Mouse (Mus musculus): ENCODE measurements around the gene Atp1a3. TPM values are rescaled to one million over a fixed set of nuclear protein-coding genes. Genes with fewer than 3 reads are reported as not detected.

The Atp1a3 gene
- total RNA-seq, 2 experiments from 2014 or later = 0.21 to 0.42 TPM

DNA sequence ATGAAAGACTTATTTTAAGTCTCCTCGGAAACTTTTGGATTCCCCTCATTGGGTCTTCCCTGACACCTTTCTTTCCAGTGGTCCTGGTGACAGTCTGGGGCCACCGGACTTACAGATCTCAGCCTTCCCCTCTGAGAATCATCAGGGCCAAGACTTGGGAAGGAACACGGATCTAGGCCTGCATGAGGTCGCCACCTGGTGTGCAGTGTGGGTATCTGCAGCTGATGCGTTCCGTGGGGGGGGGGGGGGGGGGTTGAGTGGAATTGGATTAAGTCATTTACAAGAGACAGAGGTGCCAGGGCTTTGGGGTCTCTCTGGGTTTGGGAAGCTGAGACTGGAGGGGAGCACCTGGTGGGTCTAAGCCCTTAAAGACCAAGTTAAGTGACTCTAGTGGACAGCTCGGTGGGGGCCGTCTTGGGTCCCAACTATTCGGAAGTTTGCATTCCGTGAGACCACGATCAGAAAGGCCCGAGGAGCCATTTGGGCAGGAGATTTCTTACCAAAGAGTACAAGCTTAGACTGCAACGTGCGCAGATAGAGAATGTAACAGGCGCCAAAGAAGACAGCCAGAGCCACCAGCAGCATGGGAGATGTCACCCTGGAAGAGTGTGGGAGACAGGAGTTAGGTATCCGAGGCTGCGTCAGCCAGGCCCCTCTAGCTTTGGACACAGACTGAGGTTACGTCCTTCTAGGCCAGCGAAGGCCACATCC, 34.3 kb downstream of the Atp1a3 start:
- DNase-seq = peak; percentile 34
- intact Hi-C loops (cut with DNase I; ENCODE audit: low total_unique reads) = no loop called here

DNA sequence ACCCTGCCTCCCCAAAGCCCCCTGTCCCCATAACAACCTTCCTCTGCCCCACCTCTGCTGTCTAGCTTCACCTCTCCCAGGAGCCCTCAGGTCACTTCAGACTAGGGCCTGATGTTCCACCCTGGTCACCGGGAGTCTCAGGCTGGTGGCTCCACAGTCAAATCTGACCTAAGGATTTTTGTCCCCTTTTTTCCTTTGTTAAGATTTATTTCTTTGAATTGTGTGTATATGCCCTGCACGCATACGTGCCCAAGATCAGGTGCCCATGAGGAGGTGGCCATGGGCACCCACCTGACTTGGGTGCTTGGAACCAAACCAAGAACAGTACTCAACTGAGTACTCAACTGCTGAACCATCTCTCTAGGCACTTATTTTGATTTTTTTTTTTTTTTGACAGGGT, 35.4 kb downstream of the Atp1a3 start:
- intact Hi-C loops (cut with DNase I; ENCODE audit: low total_unique reads) = no loop called here
- DNase-seq = no peak

DNA sequence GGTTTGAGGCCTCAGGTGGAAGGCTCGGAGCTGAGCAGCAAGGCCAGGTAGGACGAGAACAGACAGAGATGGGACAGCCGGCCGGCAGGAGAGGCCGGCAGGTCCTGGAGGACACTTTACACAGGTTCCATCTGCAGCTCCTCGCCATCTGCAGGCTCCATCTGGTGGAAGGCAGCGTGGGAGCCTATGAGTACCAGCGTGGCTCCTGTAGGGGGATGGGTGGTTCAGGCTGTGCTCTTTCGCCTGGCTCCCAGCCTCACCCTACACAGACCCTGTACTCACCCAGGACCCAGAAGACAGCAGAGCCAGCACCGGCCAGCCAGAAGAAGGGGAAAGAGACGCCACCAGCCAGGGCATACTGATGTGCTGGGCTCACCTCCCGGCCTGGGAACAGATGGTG, 36.0 kb downstream of the Atp1a3 start:
- DNase-seq = no peak
- intact Hi-C loops (cut with DNase I; ENCODE audit: low total_unique reads) = no loop called here

- DNase-seq = no peak
- intact Hi-C loops (cut with DNase I; ENCODE audit: low total_unique reads) = no loop called here
These were observed 37.3 kb downstream of the Atp1a3 start for GRCm38 (mm10) chr7:24968463-24968862.

DNA sequence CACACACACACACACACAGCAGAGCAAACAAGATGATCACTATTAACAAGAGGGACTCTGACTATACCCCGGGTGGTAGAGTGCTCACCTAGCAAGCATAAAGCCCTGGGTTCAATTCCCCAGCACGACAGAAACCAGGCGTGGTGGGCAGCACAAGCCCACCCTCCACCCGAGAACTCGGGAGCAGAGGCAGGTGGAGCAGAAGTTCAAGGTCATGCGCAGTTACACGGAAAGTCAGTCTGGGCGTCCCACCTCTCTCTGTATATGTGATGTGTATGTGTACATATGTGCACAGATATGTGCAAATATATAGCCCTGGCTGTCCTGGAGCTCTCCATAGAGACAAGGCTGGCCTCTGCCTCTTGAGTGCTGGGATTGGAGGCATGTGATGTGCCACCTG, 37.8 kb downstream of the Atp1a3 start:
- no peak for DNase-seq
- intact Hi-C loops (cut with DNase I; ENCODE audit: low total_unique reads) = no loop called here

DNA sequence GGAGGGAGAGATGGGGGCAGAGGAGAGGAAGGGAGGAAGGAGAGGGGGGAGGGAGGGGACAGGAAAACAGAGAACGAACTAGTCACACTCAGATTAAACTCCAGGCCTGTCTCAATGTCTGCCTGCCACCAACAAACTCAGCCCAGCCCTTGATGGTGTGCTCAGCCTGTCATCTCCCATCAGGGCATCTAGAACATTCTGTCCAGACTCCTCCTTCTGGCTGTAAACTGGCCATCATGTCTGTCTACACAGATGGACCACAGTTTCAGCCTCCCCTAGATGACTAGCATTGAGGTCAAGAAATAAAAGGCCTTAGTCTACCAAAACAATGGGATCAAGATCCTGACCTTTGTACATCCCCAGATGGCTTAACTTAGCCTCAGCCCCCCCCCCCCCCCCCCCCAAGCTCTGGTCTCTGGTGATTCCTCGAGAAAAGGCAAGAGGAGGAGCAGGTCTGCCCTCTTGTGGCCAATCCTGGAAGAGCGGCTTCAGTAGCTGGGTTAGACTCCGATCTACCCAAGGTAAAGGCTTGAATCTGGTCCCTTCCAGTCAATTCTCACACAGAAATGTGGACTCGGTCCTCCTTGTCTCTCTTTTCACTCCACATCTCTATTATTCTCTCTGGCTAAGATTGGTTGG, 40.7 kb downstream of the Atp1a3 start:
- intact Hi-C loops (cut with DNase I; ENCODE audit: low total_unique reads) = no loop called here
- DNase-seq = peak; percentile 69

DNA sequence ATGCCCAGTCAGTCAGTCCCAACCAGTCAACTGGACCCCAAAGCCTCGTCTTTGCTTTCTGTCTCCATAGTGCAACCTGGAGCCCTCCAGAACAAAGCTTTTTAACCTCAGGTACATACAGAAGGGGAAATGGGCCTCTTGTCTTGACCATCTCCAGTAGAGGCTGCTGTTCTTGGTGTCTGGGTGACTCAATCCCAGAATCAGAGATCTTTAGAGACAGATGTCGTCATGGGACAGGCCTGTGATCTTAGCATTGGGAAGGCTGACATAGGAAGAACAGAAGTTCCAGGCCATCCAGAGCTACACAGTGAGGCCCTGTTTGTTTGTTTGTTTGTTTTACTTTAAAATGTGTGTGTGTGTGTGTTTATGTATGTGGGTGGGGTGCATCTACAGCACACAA, 41.5 kb downstream of the Atp1a3 start:
- DNase-seq = no peak
- intact Hi-C loops (cut with DNase I; ENCODE audit: low total_unique reads) = no loop called here

- intact Hi-C loops (cut with DNase I; ENCODE audit: low total_unique reads) = no loop called here
- DNase-seq = no peak
These were observed 50.5 kb downstream of the Atp1a3 start for GRCm38 (mm10) chr7:24955226-24955625.

DNA sequence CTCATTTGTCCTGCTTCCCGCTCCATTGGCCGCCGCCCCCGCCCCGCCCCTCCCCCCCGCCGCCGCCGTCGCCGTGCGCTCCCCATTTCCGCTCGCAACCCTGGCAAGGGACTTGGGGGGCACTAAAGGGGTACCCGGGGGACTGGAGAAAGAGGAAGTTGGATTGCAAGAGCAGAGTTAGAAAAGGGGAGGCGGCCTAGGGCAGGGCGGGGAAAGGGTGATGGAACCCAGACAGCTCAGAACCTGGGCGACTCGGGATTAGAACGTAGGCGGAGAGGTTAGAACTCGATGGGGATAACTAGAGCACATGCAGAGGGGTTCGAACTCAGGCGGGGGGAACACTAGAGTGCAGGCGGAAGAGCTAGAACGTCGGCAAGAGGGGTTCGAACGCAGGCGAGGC, 51.3 kb downstream of the Atp1a3 start:
- DNase-seq = no peak
- intact Hi-C loops (cut with DNase I; ENCODE audit: low total_unique reads) = loop anchor here (5.0 kb wide), 1 partner anchor 62 kb away; no protein-coding TSS in a partner anchor

- intact Hi-C loops (cut with DNase I; ENCODE audit: low total_unique reads) = loop anchor here (5.0 kb wide), 1 partner anchor 62 kb away; no protein-coding TSS in a partner anchor
- DNase-seq = no peak
These were observed 51.8 kb downstream of the Atp1a3 start for GRCm38 (mm10) chr7:24953966-24954365.

- intact Hi-C loops (cut with DNase I; ENCODE audit: low total_unique reads) = loop anchor here (5.0 kb wide), 1 partner anchor 58 kb away; no protein-coding TSS in a partner anchor
- peak; percentile 73 for DNase-seq
These were observed 55.7 kb downstream of the Atp1a3 start for GRCm38 (mm10) chr7:24949958-24950623.

DNA sequence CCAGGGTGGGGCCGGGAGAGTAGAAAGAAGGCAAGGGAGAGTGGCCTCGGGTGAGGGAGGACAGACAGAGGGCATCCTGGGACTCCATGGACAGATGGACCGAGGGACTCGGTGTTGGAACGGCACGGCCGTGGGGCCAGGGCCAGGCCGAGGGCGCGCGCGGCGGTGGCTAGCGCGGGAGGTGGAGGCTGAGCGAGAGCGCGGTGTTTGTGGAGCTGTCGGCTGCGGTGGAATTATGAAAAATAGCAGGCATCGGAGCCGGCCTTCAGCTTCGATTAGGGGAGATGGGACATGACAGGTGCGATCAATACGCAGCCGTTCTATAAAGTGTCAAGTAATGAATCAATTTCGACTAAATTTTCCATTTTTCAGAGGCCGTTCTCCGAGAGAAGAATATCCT, 57.0 kb downstream of the Atp1a3 start:
- DNase-seq = no peak
- intact Hi-C loops (cut with DNase I; ENCODE audit: low total_unique reads) = no loop called here

DNA sequence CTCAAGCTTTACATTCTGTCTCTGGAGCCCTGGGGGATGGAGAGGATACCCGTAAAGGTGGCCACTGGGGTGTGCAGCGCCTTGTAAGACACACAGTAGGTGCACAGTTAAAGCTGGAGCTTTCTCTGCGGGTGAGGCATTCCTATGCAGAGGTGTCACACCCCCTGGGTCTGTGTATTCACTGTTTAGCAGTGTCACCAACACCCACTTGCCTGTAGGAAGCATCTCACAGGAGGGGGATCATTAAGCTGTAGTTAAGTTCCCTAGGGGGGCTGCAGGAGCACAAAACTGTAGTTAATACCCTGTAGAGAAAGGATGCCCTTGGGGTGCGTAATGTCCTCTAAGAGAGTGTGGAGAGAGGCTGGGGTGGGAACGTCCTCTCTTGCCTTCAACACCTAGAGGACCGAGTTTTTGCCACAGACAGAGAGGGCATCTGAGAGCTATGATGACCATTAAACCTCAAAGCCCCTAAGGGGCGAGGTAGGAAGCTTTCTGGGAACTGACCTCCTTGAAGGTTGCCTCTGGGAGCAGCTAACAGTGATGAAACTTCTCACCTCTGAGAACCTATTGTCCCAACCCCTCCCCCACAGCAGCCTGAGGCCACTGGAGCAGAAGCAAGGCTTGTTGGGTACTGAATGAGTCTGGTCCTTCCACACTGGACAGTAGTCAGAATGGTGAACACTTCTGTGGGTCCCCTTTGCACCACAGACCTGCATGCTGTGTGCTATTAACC, 58.3 kb downstream of the Atp1a3 start:
- DNase-seq = no peak
- intact Hi-C loops (cut with DNase I; ENCODE audit: low total_unique reads) = no loop called here

- intact Hi-C loops (cut with DNase I; ENCODE audit: low total_unique reads) = no loop called here
- DNase-seq = no peak
These were observed 61.4 kb downstream of the Atp1a3 start, which contains the start of gene Gm4881 for GRCm38 (mm10) chr7:24944257-24944950. Gene Gm4881, minus strand, starts transcription at chr7:24944494.

DNA sequence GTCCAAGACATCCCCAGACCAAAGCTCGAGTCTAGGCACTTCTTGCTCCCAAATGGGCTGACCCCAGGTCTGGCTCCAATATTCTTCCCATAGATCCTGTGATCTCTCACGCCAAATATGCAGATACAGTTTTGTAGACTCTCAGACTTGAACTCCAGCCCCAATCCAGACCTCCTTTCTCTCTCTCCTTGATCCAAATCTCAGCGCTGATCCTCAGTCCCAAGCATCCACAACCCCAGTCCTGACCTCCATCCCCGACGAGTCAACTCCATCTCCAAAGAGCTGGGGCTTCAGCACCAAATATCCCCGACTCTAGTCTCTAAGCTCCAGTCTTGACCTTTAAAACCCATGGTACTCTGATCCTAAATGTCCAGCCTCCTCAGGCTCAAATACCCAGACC, 62.1 kb downstream of the Atp1a3 start:
- no peak for DNase-seq
- intact Hi-C loops (cut with DNase I; ENCODE audit: low total_unique reads) = no loop called here

DNA sequence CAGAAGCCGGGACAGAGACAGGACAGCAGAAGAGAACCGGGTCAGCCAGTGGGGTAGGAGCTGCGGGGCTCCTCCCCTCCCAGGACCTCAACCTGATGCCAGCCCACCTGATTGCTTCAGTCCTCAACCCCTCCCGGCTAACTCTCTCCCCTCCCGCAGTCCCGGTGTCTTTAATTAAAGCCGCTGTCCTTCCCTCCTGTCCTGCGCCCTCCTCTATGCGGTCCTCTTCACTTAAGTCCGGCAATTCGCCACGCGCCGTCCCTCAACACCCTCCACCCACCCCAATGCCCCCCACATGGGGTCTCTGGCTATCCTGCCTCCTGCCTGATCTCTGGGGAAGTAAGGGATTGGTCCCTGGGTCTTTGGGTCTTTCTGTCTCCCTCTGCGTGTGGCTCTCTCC, 74.1 kb downstream of the Atp1a3 start:
- no peak for DNase-seq
- intact Hi-C loops (cut with DNase I; ENCODE audit: low total_unique reads) = no loop called here

GRCm38 (mm10) chr7:24930475-24930874, 75.3 kb downstream of the Atp1a3 start:
- intact Hi-C loops (cut with DNase I; ENCODE audit: low total_unique reads) = no loop called here
- DNase-seq = no peak
